Mouse (Mus musculus) limb, embryonic 14.5 days (tissue): ENCODE results near the gene Adss. TPM values are rescaled to one million over a fixed set of nuclear protein-coding genes. Genes with fewer than 3 reads are reported as not detected.

Experiments
- ATAC-seq: fragments of 200-750 bp; cut with Nextera tagmentation; 2 replicates; pipeline ENCODE4 v1.8.0; 2017; ENCODE audit warnings: low read depth, moderate number of reproducible peaks, moderate TSS enrichment; ENCODE audit not compliant: low FRiP score
- DNase-seq: peaks from one replicate; pipeline ENCODE4 v3.0.0-alpha.2; 2015; ENCODE audit warnings: low spot score
- H3K27ac ChIP-seq: fragments of 300-500 bp; sonication (generic); replicated peaks from 2 replicates; pipeline ENCODE4 v1.5.1; 2014; ENCODE audit warnings: low read depth, mild to moderate bottlenecking, low read length, moderate library complexity, mixed read lengths
- H3K27me3 ChIP-seq: fragments of 300-500 bp; sonication (generic); 2 replicates; pipeline ENCODE4 v1.6.1; 2014; ENCODE audit warnings: low read length, mixed read lengths; ENCODE audit not compliant: control insufficient read depth, insufficient read depth
- H3K36me3 ChIP-seq: fragments of 300-500 bp; sonication (generic); 2 replicates; pipeline ENCODE4 v1.6.1; 2014; ENCODE audit warnings: mild to moderate bottlenecking, low read length, moderate library complexity, mixed read lengths; ENCODE audit not compliant: control insufficient read depth, insufficient read depth
- H3K4me1 ChIP-seq: fragments of 300-500 bp; sonication (generic); 2 replicates; pipeline ENCODE4 v1.6.1; 2014; ENCODE audit warnings: antibody characterized with exemption, low read length, mixed read lengths; ENCODE audit not compliant: control insufficient read depth, insufficient read depth
- H3K4me2 ChIP-seq: fragments of 300-500 bp; sonication (generic); replicated peaks from 2 replicates; pipeline ENCODE4 v1.6.1; 2014; ENCODE audit warnings: low read depth, mild to moderate bottlenecking, low read length, moderate library complexity; ENCODE audit not compliant: severe bottlenecking
- H3K4me3 ChIP-seq: fragments of 300-500 bp; sonication (generic); replicated peaks from 2 replicates; pipeline ENCODE4 v1.5.1; 2014; ENCODE audit warnings: low read length
- H3K9ac ChIP-seq: fragments of 300-500 bp; sonication (generic); 2 replicates; pipeline ENCODE4 v1.6.1; 2014; ENCODE audit warnings: mild to moderate bottlenecking, low read depth, low read length, moderate library complexity; ENCODE audit not compliant: severe bottlenecking
- H3K9me3 ChIP-seq: fragments of 300-500 bp; sonication (generic); 2 replicates; pipeline ENCODE4 v1.6.1; 2016; ENCODE audit warnings: low read length; ENCODE audit not compliant: control insufficient read depth
- POLR2A ChIP-seq: fragments of 200-500 bp; IDR thresholded peaks from 2 replicates; pipeline ENCODE4 v1.8.0; 2012; ENCODE audit warnings: inconsistent platforms, mild to moderate bottlenecking, moderate library complexity, borderline replicate concordance; ENCODE audit not compliant: insufficient read depth, insufficient read length; ENCODE audit errors: extremely low read depth
- WGBS: fragments of 180-500 bp; shearing (Covaris S2); extraction: QIAGEN DNeasy Blood & Tissue Kit; methylation state at CpG from one replicate; pipeline ENCODE4 v1.1.7; 2014; 5-methylcytosine and 5-hydroxymethylcytosine counted together
- polyA plus RNA-seq, 2 experiments: library from polyadenylated mRNA; depleted of rRNA in 1 of 2; stranded (reverse) in 1 of 2; unstranded in 1 of 2; fragments of >200 nt; fragmentation: Nextera tagmentation in 1 of 2; extraction: Ambion mirVana in 1 of 2; gene quantifications; 2 replicates each; pipeline versions ENCODE4 v1.2.1 to v1.2.3; 2012 to 2014

Adss gene
- polyA plus RNA-seq, 2 experiments = 40.0 to 50.1 TPM

DNA sequence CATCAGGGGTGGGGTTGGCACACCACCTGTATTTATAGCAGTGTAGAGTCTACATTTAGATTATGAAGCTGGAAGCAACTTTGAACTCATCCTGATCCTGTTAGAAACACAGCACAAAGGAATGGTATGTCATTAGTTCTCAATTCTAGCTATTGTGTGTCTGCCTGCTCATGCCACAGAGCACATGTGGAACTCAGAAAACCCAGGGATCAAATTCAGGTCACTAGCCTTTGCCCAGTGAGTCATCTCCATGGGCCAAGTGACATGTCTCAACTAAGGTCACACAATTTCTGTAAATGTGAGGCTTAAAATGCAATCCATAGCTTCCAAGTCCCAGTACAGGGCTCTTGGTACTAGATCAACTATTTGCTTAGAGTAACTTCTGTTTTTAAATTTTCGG lies 54.2 kb downstream of the Adss start:
- no peaks in the 10 kb centered on the region for H3K36me3 ChIP-seq
- H3K4me2 ChIP-seq = no peak overlapping the region
- 86% methylated on average over 1 of the region's 1 CpGs for WGBS
- no peak overlapping the region for H3K4me3 ChIP-seq
- H3K9ac ChIP-seq = no peak overlapping the region
- H3K9me3 ChIP-seq = no peaks in the 10 kb centered on the region
- no peak for TF ChIP-seq POLR2A
- no peaks in the 10 kb centered on the region for H3K27me3 ChIP-seq
- H3K4me1 ChIP-seq = no peaks in the 10 kb centered on the region
- DNase-seq = no peak
- H3K27ac ChIP-seq = no peak overlapping the region
- no peak for ATAC-seq

GRCm38 (mm10) chr1:177740707-177741106 lies 55.6 kb downstream of the Adss start:
- DNase-seq = no peak
- WGBS = 60% methylated on average over 1 of the region's 1 CpGs
- Histone ChIP-seq H3K9me3 (no peaks in the 10 kb centered on the region), H3K36me3 (no peaks in the 10 kb centered on the region), H3K4me1 (no peaks in the 10 kb centered on the region), H3K27me3 (no peaks in the 10 kb centered on the region), H3K4me3 (no peak overlapping the region), H3K4me2 (no peak overlapping the region), H3K9ac (no peak overlapping the region), H3K27ac (no peak overlapping the region)
- no peak for ATAC-seq
- TF ChIP-seq POLR2A = no peak

- ATAC-seq (no peak), DNase-seq (no peak)
- Histone ChIP-seq H3K27me3 (no peaks in the 10 kb centered on the region), H3K27ac (no peak overlapping the region), H3K9ac (no peak overlapping the region), H3K4me1 (no peaks in the 10 kb centered on the region), H3K36me3 (no peaks in the 10 kb centered on the region), H3K4me2 (no peak overlapping the region), H3K9me3 (no peaks in the 10 kb centered on the region), H3K4me3 (no peak overlapping the region)
- TF ChIP-seq POLR2A = no peak
- 25% methylated on average over 6 of the region's 6 CpGs for WGBS
Observed at GRCm38 (mm10) chr1:177737505-177738105, 58.7 kb downstream of the Adss start.

DNA sequence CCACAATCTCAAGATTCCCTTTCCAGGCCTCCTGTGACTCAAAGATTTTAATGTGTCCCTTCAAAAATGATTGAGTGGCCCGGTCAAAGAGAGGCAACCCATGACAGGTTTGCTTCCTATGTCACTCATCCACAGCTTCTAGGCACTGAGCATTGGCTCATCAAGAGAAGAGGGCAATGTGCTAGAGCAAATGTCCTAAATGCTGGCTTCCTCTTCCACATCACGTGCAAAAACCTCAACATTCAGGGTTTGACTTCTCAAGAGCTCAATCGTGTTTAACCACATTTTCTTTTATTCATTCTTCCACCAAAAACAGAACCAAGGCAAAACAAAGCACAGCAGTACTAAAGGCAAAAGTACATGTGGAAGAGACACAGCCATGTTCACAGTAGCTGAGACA lies 64.3 kb downstream of the Adss start:
- no peaks in the 10 kb centered on the region for H3K4me1 ChIP-seq
- H3K4me2 ChIP-seq = no peak overlapping the region
- no peak for DNase-seq
- no peak overlapping the region for H3K4me3 ChIP-seq
- no peak for TF ChIP-seq POLR2A
- no peaks in the 10 kb centered on the region for H3K36me3 ChIP-seq
- WGBS = 89% methylated on average over 3 of the region's 3 CpGs
- ATAC-seq = no peak
- H3K27me3 ChIP-seq = no peaks in the 10 kb centered on the region
- no peak overlapping the region for H3K9ac ChIP-seq
- H3K27ac ChIP-seq = no peak overlapping the region
- H3K9me3 ChIP-seq = no peaks in the 10 kb centered on the region

DNA sequence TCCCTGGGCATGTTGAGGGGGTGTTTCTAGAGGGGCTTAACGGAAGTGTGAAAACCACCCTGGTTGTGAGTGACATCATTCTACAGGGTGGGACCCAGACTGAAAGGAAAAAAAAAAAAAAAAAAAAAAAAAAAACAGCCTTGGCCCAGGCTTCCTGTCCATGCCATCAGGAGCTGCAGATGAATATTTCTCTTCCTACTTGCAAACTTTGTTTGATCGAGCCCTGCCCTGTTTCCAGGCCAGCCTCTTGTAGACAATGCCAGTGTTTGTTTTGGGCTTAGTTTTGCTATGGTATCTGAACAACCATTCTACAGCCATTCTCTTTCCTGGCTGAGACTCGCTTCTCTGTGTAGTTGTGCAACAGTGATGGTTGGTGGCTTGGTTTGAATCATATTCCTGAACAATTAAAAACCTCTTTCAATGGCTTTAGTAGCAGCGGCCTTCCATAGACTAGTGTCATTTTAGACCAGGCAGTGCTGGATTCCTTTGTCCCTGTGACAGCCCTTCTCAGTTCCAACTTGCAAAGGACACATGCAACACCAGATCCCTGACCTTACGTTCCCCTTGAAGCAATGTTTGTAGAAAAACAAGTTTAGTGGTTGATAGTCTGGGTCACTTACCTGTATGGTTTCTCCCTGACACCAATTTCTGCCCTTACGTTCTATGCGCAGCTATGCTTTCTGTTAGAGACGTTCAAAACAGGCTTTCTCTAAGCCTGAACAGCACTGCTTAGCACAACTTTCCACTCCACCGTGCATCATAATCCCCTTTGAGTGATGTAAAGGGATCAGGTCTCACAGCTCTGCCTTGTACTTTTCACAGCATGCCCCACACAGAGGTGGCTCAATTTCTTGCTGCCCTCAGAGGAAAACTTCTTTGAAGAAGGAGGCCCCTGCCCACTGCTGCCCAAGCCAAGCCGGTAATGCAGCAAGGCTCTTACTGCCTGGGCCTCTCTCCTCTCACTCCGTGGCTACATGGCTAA lies 67.0 kb downstream of the Adss start, which contains the start of gene 1700016C15Rik:
Gene 1700016C15Rik (plus strand): TSS at position 772 of the 982 bp plus-strand sequence.
- no peaks in the 10 kb centered on the region for H3K27me3 ChIP-seq
- no peak for TF ChIP-seq POLR2A
- H3K9me3 ChIP-seq = no peaks in the 10 kb centered on the region
- no peaks in the 10 kb centered on the region for H3K36me3 ChIP-seq
- 70% methylated on average over 11 of the region's 11 CpGs for WGBS
- H3K4me3 ChIP-seq = no peak within 1 kb of the TSS
- no peak for DNase-seq
- H3K27ac ChIP-seq = no peak within 1 kb of the TSS; the same call in 1 of the 2 replicates
- H3K9ac ChIP-seq = no peak within 1 kb of the TSS
- ATAC-seq = peak; percentile 41; the same call in 1 of the 2 replicates
- H3K4me1 ChIP-seq = no peaks in the 10 kb centered on the region
- H3K4me2 ChIP-seq = no peak within 1 kb of the TSS
